Mouse (Mus musculus) midbrain, embryonic 13.5 days (tissue): ENCODE measurements around the gene Etv4. TPM values are rescaled to one million over a fixed set of nuclear protein-coding genes. Genes with fewer than 3 reads are reported as not detected.

Source experiments
- ATAC-seq: fragments of 200-750 bp; cut with Nextera tagmentation; 2 replicates; pipeline ENCODE4 v1.8.0; 2017; ENCODE audit warnings: mild to moderate bottlenecking, moderate TSS enrichment, moderate library complexity
- H3K27ac ChIP-seq: fragments of 300-500 bp; sonication (generic); 2 replicates; pipeline ENCODE4 v1.5.1; 2015; ENCODE audit warnings: inconsistent platforms, mild to moderate bottlenecking, moderate library complexity
- H3K27me3 ChIP-seq: fragments of 300-500 bp; sonication (generic); 2 replicates; pipeline ENCODE4 v1.6.1; 2015; ENCODE audit warnings: mild to moderate bottlenecking, inconsistent platforms
- H3K36me3 ChIP-seq: fragments of 300-500 bp; sonication (generic); 2 replicates; pipeline ENCODE4 v1.6.1; 2015; ENCODE audit warnings: mild to moderate bottlenecking, inconsistent platforms
- H3K4me1 ChIP-seq: fragments of 300-500 bp; sonication (generic); replicated peaks from 2 replicates; pipeline ENCODE4 v1.6.1; 2015; ENCODE audit warnings: inconsistent platforms
- H3K4me2 ChIP-seq: fragments of 300-500 bp; sonication (generic); replicated peaks from 2 replicates; pipeline ENCODE4 v1.6.1; 2015; ENCODE audit warnings: moderate library complexity, mild to moderate bottlenecking, inconsistent platforms
- H3K4me3 ChIP-seq: fragments of 300-500 bp; sonication (generic); replicated peaks from 2 replicates; pipeline ENCODE4 v1.5.1; 2015; ENCODE audit warnings: mild to moderate bottlenecking, inconsistent platforms
- H3K9ac ChIP-seq: fragments of 300-500 bp; sonication (generic); replicated peaks from 2 replicates; pipeline ENCODE4 v1.6.1; 2015; ENCODE audit warnings: mild to moderate bottlenecking, inconsistent platforms
- H3K9me3 ChIP-seq: fragments of 300-500 bp; sonication (generic); 2 replicates; pipeline ENCODE4 v1.6.1; 2016; ENCODE audit warnings: mild to moderate bottlenecking, inconsistent platforms
- WGBS: fragments of 180-500 bp; shearing (Covaris S2); methylation state at CpG from one replicate; pipeline ENCODE4 v1.1.7; 2015; 5-methylcytosine and 5-hydroxymethylcytosine counted together
- polyA plus RNA-seq: library from polyadenylated mRNA; unstranded; fragments of >200 nt; fragmentation: Nextera tagmentation; extraction: Ambion mirVana; gene quantifications from 2 replicates; pipeline ENCODE4 v1.2.1, GENCODE M21; 2015

Gene Etv4
- polyA plus RNA-seq, 1 experiment from 2014 or later = 1.9 TPM

- H3K4me1 ChIP-seq = peaks cover under 1% of the 10 kb centered on the region; the same call in 1 of the 2 replicates
- no peak overlapping the region for H3K4me2 ChIP-seq
- WGBS = 36% methylated on average over 15 of the region's 15 CpGs
- no peaks in the 10 kb centered on the region for H3K36me3 ChIP-seq
- no peak overlapping the region for H3K4me3 ChIP-seq
- ATAC-seq = no peak
- H3K9me3 ChIP-seq = no peaks in the 10 kb centered on the region
- no peak overlapping the region for H3K9ac ChIP-seq
- H3K27ac ChIP-seq = no peak overlapping the region
- peaks cover 22% of the 10 kb centered on the region for H3K27me3 ChIP-seq
Observed at GRCm38 (mm10) chr11:101809060-101809828, 24.1 kb upstream of the Etv4 start.

DNA sequence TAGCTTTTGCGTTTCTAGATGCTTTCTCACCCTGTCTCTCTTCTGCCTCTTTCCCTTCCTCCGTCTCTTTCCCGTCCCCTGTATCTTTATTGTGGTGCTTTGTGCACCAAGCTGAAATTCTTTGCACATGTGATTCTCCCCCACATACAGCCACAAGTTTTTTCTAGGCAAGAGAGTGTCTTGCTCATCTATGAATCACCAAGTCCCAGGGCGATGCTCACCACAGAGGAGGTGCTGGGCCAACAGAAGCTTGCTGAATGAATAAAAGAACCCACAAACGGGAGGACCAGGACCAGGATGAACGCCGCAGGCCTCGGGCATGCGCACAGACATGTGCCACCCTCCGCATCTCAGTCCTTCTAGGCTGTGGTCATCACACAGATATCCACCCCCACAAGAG lies 22.1 kb upstream of the Etv4 start:
- Histone ChIP-seq H3K36me3 (no peaks in the 10 kb centered on the region), H3K9me3 (no peaks in the 10 kb centered on the region), H3K27ac (no peak overlapping the region), H3K27me3 (peaks cover 16% of the 10 kb centered on the region), H3K4me3 (no peak overlapping the region), H3K4me2 (no peak overlapping the region), H3K9ac (no peak overlapping the region), H3K4me1 (no peaks in the 10 kb centered on the region)
- ATAC-seq = no peak
- WGBS = 88% methylated on average over 10 of the region's 10 CpGs

GRCm38 (mm10) chr11:101806741-101807140 lies 21.6 kb upstream of the Etv4 start:
- no peaks in the 10 kb centered on the region for H3K9me3 ChIP-seq
- H3K9ac ChIP-seq = no peak overlapping the region
- no peaks in the 10 kb centered on the region for H3K4me1 ChIP-seq
- no peak overlapping the region for H3K27ac ChIP-seq
- H3K4me3 ChIP-seq = no peak overlapping the region
- 62% methylated on average over 12 of the region's 12 CpGs for WGBS
- ATAC-seq = no peak
- no peaks in the 10 kb centered on the region for H3K36me3 ChIP-seq
- no peak overlapping the region for H3K4me2 ChIP-seq
- peaks cover 21% of the 10 kb centered on the region for H3K27me3 ChIP-seq

GRCm38 (mm10) chr11:101805113-101805704 lies 20.0 kb upstream of the Etv4 start:
- ATAC-seq = no peak
- 86% methylated on average over 8 of the region's 8 CpGs for WGBS
- no peaks in the 10 kb centered on the region for H3K9me3 ChIP-seq
- H3K4me2 ChIP-seq = no peak overlapping the region
- no peak overlapping the region for H3K4me3 ChIP-seq
- H3K27ac ChIP-seq = no peak overlapping the region
- peaks cover 4% of the 10 kb centered on the region; the same call in 1 of the 2 replicates for H3K4me1 ChIP-seq
- H3K9ac ChIP-seq = no peak overlapping the region
- peaks cover 21% of the 10 kb centered on the region for H3K27me3 ChIP-seq
- H3K36me3 ChIP-seq = no peaks in the 10 kb centered on the region

- Histone ChIP-seq H3K36me3 (no peaks in the 10 kb centered on the region), H3K9ac (no peak overlapping the region), H3K9me3 (no peaks in the 10 kb centered on the region), H3K27me3 (peaks cover 8% of the 10 kb centered on the region), H3K4me1 (peaks cover 4% of the 10 kb centered on the region; the same call in 1 of the 2 replicates), H3K27ac (no peak overlapping the region), H3K4me2 (no peak overlapping the region), H3K4me3 (no peak overlapping the region)
- no peak for ATAC-seq
- WGBS = 4% methylated on average over 5 of the region's 5 CpGs
Observed at GRCm38 (mm10) chr11:101801386-101801785, 16.2 kb upstream of the Etv4 start.

GRCm38 (mm10) chr11:101798083-101798482 lies 12.9 kb upstream of the Etv4 start:
- Histone ChIP-seq H3K9ac (no peak overlapping the region), H3K4me3 (no peak overlapping the region), H3K4me1 (peaks cover 4% of the 10 kb centered on the region; the same call in 1 of the 2 replicates), H3K27ac (no peak overlapping the region), H3K9me3 (no peaks in the 10 kb centered on the region), H3K4me2 (no peak overlapping the region), H3K27me3 (peaks cover 12% of the 10 kb centered on the region), H3K36me3 (no peaks in the 10 kb centered on the region)
- no peak for ATAC-seq
- WGBS = 38% methylated on average over 8 of the region's 8 CpGs

- WGBS = 81% methylated on average over 2 of the region's 2 CpGs
- Histone ChIP-seq H3K4me1 (peaks cover 4% of the 10 kb centered on the region; the same call in 1 of the 2 replicates), H3K9ac (no peak overlapping the region), H3K27ac (no peak overlapping the region), H3K9me3 (no peaks in the 10 kb centered on the region), H3K36me3 (no peaks in the 10 kb centered on the region), H3K27me3 (peaks cover 10% of the 10 kb centered on the region), H3K4me2 (no peak overlapping the region), H3K4me3 (no peak overlapping the region)
- ATAC-seq = no peak
Observed at GRCm38 (mm10) chr11:101797355-101797754, 12.2 kb upstream of the Etv4 start.

GRCm38 (mm10) chr11:101790811-101791526 lies 5.8 kb upstream of the Etv4 start:
- Histone ChIP-seq H3K4me3 (no peak overlapping the region), H3K9ac (no peak overlapping the region), H3K27me3 (peaks cover 37% of the 10 kb centered on the region), H3K4me2 (0 out of 2 replicates have a peak overlapping the region, but pooled peaks have one; percentile 0), H3K9me3 (no peaks in the 10 kb centered on the region), H3K4me1 (peaks cover 15% of the 10 kb centered on the region), H3K27ac (no peak overlapping the region), H3K36me3 (no peaks in the 10 kb centered on the region)
- peak; percentile 50; the same call in 1 of the 2 replicates for ATAC-seq
- 43% methylated on average over 19 of the region's 19 CpGs for WGBS

DNA sequence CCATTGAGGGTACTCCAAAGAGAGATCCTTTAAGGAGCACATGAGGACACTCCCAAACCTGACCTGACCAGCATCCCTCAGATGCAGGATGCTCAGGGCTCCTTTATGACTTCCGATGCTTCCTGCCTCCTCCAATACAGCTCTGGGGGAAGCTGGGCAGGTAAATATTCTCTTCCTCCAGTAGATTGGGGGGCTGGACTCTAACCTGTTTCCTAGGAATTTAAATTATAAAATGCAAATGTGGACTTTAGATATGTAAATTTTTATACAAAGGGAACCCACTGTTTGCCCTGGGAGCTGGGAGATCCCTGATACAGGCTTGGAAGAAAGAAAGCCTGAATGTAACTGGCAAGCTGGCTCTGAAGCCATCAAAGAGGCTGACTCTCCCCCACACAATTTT lies 2.3 kb upstream of the Etv4 start:
- peaks cover 66% of the 10 kb centered on the region for H3K27me3 ChIP-seq
- WGBS = 79% methylated on average over 1 of the region's 1 CpGs
- no peak overlapping the region for H3K9ac ChIP-seq
- no peaks in the 10 kb centered on the region for H3K9me3 ChIP-seq
- H3K27ac ChIP-seq = no peak overlapping the region
- no peak overlapping the region for H3K4me2 ChIP-seq
- peaks cover 35% of the 10 kb centered on the region for H3K4me1 ChIP-seq
- ATAC-seq = no peak
- no peaks in the 10 kb centered on the region for H3K36me3 ChIP-seq
- no peak overlapping the region for H3K4me3 ChIP-seq

DNA sequence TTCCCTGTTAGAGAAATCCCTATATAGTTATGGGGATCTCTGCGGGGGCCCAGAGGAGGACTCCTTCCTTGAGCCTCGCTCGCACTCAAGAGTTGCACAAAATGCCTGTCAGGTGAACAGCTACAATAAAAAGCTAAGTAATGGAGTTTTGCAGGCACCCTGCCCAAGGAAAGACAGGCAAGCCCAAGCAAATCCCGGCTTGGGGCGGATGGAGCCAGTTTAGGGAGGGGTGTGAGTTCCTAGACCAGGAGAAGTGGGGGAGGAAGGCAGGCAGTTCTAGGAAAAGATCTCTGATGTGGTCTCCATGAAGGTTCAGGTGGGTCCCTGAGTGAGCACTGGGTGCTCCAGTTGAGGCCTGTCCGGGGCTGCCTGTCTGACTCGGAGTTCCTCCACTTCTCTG lies 1.5 kb upstream of the Etv4 start:
- no peak overlapping the region for H3K4me2 ChIP-seq
- peaks cover 74% of the 10 kb centered on the region for H3K27me3 ChIP-seq
- H3K9me3 ChIP-seq = no peaks in the 10 kb centered on the region
- peaks cover 34% of the 10 kb centered on the region for H3K4me1 ChIP-seq
- no peak overlapping the region for H3K27ac ChIP-seq
- ATAC-seq = no peak
- H3K4me3 ChIP-seq = no peak overlapping the region
- 57% methylated on average over 7 of the region's 7 CpGs for WGBS
- H3K9ac ChIP-seq = no peak overlapping the region
- H3K36me3 ChIP-seq = no peaks in the 10 kb centered on the region

DNA sequence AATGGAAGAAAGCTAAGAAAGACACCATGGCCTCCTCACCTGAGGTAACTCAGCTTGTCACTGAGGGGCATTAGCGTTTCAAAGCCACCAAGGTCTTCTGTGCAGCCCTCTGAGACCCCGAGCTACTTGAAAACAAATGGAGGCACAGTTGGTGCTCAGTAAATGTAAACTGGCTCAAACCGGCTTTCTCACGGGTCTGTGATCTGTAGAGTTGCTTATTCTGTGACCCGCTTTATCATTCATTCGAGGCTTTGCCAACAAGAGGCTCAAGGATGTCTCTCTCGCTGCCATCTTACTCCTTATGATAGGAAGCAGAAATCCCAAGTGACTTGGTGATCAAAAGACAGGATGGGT lies 658 bp upstream of the Etv4 start:
- Histone ChIP-seq H3K9ac (no peak overlapping the region), H3K4me1 (peaks cover 26% of the 10 kb centered on the region), H3K27me3 (peaks cover 82% of the 10 kb centered on the region), H3K4me2 (peak overlapping the region; percentile 96), H3K27ac (no peak overlapping the region), H3K36me3 (no peaks in the 10 kb centered on the region), H3K9me3 (no peaks in the 10 kb centered on the region), H3K4me3 (peak overlapping the region; percentile 47; the same call in 1 of the 2 replicates)
- 3% methylated on average over 7 of the region's 7 CpGs for WGBS
- no peak for ATAC-seq
